10 mouse cellular contexts compared by ENCODE assay signal in the genomic region with DNA sequence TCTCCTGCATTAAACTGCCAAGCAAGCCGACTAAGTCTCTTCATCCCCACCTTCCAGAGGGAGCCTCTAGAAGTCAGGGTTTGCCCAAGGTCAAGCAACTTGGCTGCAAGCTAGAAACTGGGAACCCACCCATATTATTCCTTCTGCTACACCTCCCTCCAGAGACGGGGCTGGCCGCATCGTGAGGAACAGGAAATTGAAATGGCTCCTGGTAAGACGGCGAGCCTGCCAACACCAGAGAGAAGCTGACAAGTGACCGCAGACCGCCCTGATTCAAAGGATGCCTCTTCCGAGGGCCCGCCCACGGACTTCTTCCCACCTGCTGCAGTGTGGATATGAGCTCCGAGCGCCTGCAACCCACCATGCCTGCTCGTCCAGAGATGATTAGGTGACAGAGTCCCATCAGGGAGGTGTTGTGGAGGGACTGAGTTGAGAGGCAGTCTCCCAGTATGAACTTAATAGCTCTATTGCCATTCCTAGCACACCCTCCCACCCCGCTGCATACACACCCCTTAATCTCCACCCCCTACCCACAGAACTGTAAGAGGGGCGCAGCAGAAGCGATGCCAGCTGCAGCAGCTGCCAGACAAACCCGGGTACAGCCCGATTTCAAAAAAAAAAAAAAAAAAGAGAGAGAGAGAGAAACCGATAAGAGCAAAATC.
A peak's percentile ranks its signal among the peaks of the same experiment; 100 is the strongest.
DNase-seq lines count a peak whose midpoint lies in the region; ATAC-seq and TF ChIP-seq lines count a peak whose summit lies in the region.
"Had no signal": no experiment of that assay in that cellular context is flagged by ENCODE, and none has a peak within 500 bp of the region (broad histone marks: within the 10 kb centered on the region; RNA-seq: fewer than 3 reads in every experiment).

No protein-coding gene starts in this region.

- ATAC-seq in heart, embryonic 12.5 days (ENCODE audit: insufficient number of reproducible peaks, low FRiP score): no peak
- ATAC-seq in megakaryocyte, adult 5-6 weeks (ENCODE audit: poor library complexity, severe bottlenecking): no peak

- no peak overlapping the region for H3K9ac ChIP-seq in heart, embryonic 12.5 days
- H3K9ac ChIP-seq: hindbrain, embryonic 15.5 days had no signal

- 69% methylated on average over 20 of the region's 20 CpGs for WGBS in heart, embryonic 12.5 days
- WGBS in olfactory bulb, adult 2 months: 23% methylated on average over 20 of the region's 20 CpGs

- no peaks in the 10 kb centered on the region; the same call in 1 of the 2 replicates for H3K9me3 ChIP-seq in heart, embryonic 12.5 days (replicated peaks)
- H3K9me3 ChIP-seq: hindbrain, embryonic 15.5 days had no signal

- no peaks in the 10 kb centered on the region for H3K4me1 ChIP-seq in heart, embryonic 12.5 days (replicated peaks)
- peaks cover 30% of the 10 kb centered on the region for H3K4me1 ChIP-seq in olfactory bulb, adult 2 months (ENCODE audit: control insufficient read depth, insufficient read depth, low read length)

- TF ChIP-seq CTCF in olfactory bulb, adult 2 months (IDR thresholded peaks at IDR 0.05; ENCODE audit: insufficient read depth, low read depth, low read length): no peak

- H3K27me3 ChIP-seq in heart, embryonic 12.5 days (replicated peaks): no peaks in the 10 kb centered on the region
- H3K27me3 ChIP-seq: hindbrain, embryonic 15.5 days had no signal

- DNase-seq in heart, adult 18-20 months: peak; percentile 29 to 61
- DNase-seq in right cerebral cortex, adult 18-20 months: peak; percentile 49
- no peak for DNase-seq in right cerebral cortex, postnatal 25 days
- peak; percentile 75 to 76 for DNase-seq in cerebellum, postnatal 36 days
- DNase-seq in frontal cortex, adult 2 months (ENCODE audit: extremely low spot score in 1 of 2, low spot score in 1 of 2): no peak

- H3K27ac ChIP-seq in heart, embryonic 12.5 days (ENCODE audit: poor library complexity, severe bottlenecking): no peak overlapping the region
- H3K27ac ChIP-seq in olfactory bulb, adult 2 months (ENCODE audit: insufficient read depth, low read depth, low read length): peak overlapping the region; percentile 98
- H3K27ac ChIP-seq: hindbrain, embryonic 15.5 days; stomach, postnatal 0 days had no signal

- H3K36me3 ChIP-seq in heart, embryonic 12.5 days: peaks cover 3% of the 10 kb centered on the region; the same call in 1 of the 2 replicates
- H3K36me3 ChIP-seq: hindbrain, embryonic 15.5 days had no signal

- no peak for TF ChIP-seq POLR2A in olfactory bulb, adult 2 months (IDR thresholded peaks at IDR 0.05; ENCODE audit: insufficient read depth, low read depth, low read length)

- no peak overlapping the region for H3K4me3 ChIP-seq in heart, embryonic 12.5 days
- peak overlapping the region; percentile 70 for H3K4me3 ChIP-seq in olfactory bulb, adult 2 months (ENCODE audit: insufficient read depth, low read depth, low read length)
- H3K4me3 ChIP-seq: hindbrain, embryonic 15.5 days had no signal

- H3K4me2 ChIP-seq in heart, embryonic 12.5 days: no peak overlapping the region

Comparison
In these comparisons a context has a peak if more than half of its experiments do, and no peak if none do; other contexts are left out.
1. DNase-seq: peak in heart, adult 18-20 months (2 of 2), right cerebral cortex, adult 18-20 months (single experiment) and cerebellum, postnatal 36 days (2 of 2); none in right cerebral cortex, postnatal 25 days (single experiment) and frontal cortex, adult 2 months (0 of 2).